Mouse (Mus musculus): Measurements from ENCODE around the gene Gm42688. TPM values are rescaled to one million over a fixed set of nuclear protein-coding genes. Genes with fewer than 3 reads are reported as not detected.

Gm42688 gene
- polyA plus RNA-seq, 1 experiment, result 0.45 TPM

- Histone ChIP-seq H3K27ac (ENCODE audit: insufficient read depth, low read length) (no peak overlapping the region), H3K27me3 (ENCODE audit: control insufficient read depth, insufficient read depth, low read length, poor library complexity, severe bottlenecking) (no peaks in the 10 kb centered on the region), H3K9me3 (replicated peaks; ENCODE audit: control insufficient read depth, insufficient read depth, low read length, poor library complexity, severe bottlenecking) (no peaks in the 10 kb centered on the region), H3K4me3 (ENCODE audit: low read depth, low read length) (no peak overlapping the region), H3K9ac (ENCODE audit: low read depth, poor library complexity, severe bottlenecking) (no peak overlapping the region), H3K4me1 (ENCODE audit: control insufficient read depth, insufficient read depth, low read length) (no peaks in the 10 kb centered on the region), H3K36me3 (ENCODE audit: control insufficient read depth, insufficient read depth, low read length, poor library complexity, severe bottlenecking) (no peaks in the 10 kb centered on the region)
- TF ChIP-seq CTCF (IDR thresholded peaks at IDR 0.05; ENCODE audit: low read depth, low read length) (no peak), EP300 (IDR thresholded peaks at IDR 0.05; ENCODE audit: insufficient read depth, low read depth, low read length) (no peak), POLR2A (IDR thresholded peaks at IDR 0.05; ENCODE audit: insufficient read depth, low read length) (no peak)
Observed at GRCm38 (mm10) chr6:83104158-83104557, 2.7 kb downstream of the Gm42688 start.

DNA sequence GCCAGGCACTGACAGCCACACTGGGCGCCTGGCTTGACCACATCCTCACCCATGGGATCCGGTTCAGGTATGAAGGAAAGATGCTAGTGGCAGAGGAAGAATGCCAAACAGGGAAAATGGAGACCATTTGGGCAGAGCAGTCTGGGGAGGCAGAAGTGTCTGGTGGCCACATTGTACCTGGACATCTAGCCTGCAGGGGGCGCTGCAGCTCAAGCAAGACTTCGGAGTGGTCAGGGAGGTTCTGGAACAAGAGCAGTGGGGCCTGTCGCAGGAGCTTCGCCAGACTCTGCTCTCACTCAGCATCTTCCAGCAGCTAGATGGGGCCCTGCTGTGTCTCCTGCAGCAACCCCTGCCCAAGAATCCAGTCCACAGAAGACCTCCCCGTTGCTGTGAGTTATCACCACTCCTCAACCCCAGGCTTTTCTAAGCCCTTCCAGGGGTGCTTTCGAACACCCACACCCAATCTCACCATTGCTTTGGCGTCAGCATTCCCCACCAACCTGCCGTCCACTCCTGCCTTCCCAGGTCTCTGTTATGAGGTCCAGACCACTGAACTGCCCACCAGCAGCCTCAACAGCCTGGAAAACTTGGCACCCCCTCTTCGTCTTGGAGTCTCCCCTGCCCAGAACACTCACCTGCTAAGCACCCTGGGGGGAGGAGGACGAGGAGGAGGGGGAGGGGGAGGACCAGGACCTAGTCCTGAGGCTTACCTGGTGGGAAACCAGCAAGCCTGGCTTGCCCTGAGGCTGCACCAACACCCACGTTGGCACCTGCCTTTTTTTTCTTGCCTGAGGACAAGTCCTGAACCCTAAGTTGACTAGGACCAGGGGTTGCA, 6.4 kb downstream of the Gm42688 start:
- H3K9me3 ChIP-seq (replicated peaks; ENCODE audit: control insufficient read depth, insufficient read depth, low read length, poor library complexity, severe bottlenecking), result no peaks in the 10 kb centered on the region
- peak overlapping the region; percentile 68 for H3K9ac ChIP-seq (ENCODE audit: low read depth, poor library complexity, severe bottlenecking)
- H3K27me3 ChIP-seq (ENCODE audit: control insufficient read depth, insufficient read depth, low read length, poor library complexity, severe bottlenecking), result no peaks in the 10 kb centered on the region
- H3K4me3 ChIP-seq (ENCODE audit: low read depth, low read length), result 0 out of 2 replicates have a peak overlapping the region, but pooled peaks have one; percentile 11
- TF ChIP-seq POLR2A (IDR thresholded peaks at IDR 0.05; ENCODE audit: insufficient read depth, low read length) (no peak), CTCF (IDR thresholded peaks at IDR 0.05; ENCODE audit: low read depth, low read length) (peak; percentile 95)
- H3K27ac ChIP-seq (ENCODE audit: insufficient read depth, low read length), result no peak overlapping the region
- H3K4me1 ChIP-seq (ENCODE audit: control insufficient read depth, insufficient read depth, low read length), result no peaks in the 10 kb centered on the region
- H3K36me3 ChIP-seq (ENCODE audit: control insufficient read depth, insufficient read depth, low read length, poor library complexity, severe bottlenecking), result no peaks in the 10 kb centered on the region

- H3K4me1 ChIP-seq (ENCODE audit: control insufficient read depth, insufficient read depth, low read length), result no peaks in the 10 kb centered on the region
- H3K4me3 ChIP-seq (ENCODE audit: low read depth, low read length), result peak within 1 kb of the TSS; percentile 81
- H3K36me3 ChIP-seq (ENCODE audit: control insufficient read depth, insufficient read depth, low read length, poor library complexity, severe bottlenecking), result no peaks in the 10 kb centered on the region
- TF ChIP-seq POLR2A (IDR thresholded peaks at IDR 0.05; ENCODE audit: insufficient read depth, low read length) (peak; percentile 47), CTCF (IDR thresholded peaks at IDR 0.05; ENCODE audit: low read depth, low read length) (no peak), EP300 (IDR thresholded peaks at IDR 0.05; ENCODE audit: insufficient read depth, low read depth, low read length) (no peak)
- no peaks in the 10 kb centered on the region for H3K9me3 ChIP-seq (replicated peaks; ENCODE audit: control insufficient read depth, insufficient read depth, low read length, poor library complexity, severe bottlenecking)
- peak within 1 kb of the TSS; percentile 68 for H3K9ac ChIP-seq (ENCODE audit: low read depth, poor library complexity, severe bottlenecking)
- no peak within 1 kb of the TSS for H3K27ac ChIP-seq (ENCODE audit: insufficient read depth, low read length)
- H3K27me3 ChIP-seq (ENCODE audit: control insufficient read depth, insufficient read depth, low read length, poor library complexity, severe bottlenecking), result no peaks in the 10 kb centered on the region
Observed at GRCm38 (mm10) chr6:83108762-83109668, 7.6 kb downstream of the Gm42688 start, which contains the start of gene Mrpl53. TSS of gene Mrpl53 (plus strand) at chr6:83109040.

GRCm38 (mm10) chr6:83111510-83112136, 10.2 kb downstream of the Gm42688 start:
- Histone ChIP-seq H3K36me3 (ENCODE audit: control insufficient read depth, insufficient read depth, low read length, poor library complexity, severe bottlenecking) (no peaks in the 10 kb centered on the region), H3K9me3 (replicated peaks; ENCODE audit: control insufficient read depth, insufficient read depth, low read length, poor library complexity, severe bottlenecking) (no peaks in the 10 kb centered on the region), H3K27ac (ENCODE audit: insufficient read depth, low read length) (no peak overlapping the region), H3K27me3 (ENCODE audit: control insufficient read depth, insufficient read depth, low read length, poor library complexity, severe bottlenecking) (no peaks in the 10 kb centered on the region), H3K4me1 (ENCODE audit: control insufficient read depth, insufficient read depth, low read length) (no peaks in the 10 kb centered on the region), H3K4me3 (ENCODE audit: low read depth, low read length) (no peak overlapping the region), H3K9ac (ENCODE audit: low read depth, poor library complexity, severe bottlenecking) (no peak overlapping the region)
- TF ChIP-seq POLR2A (IDR thresholded peaks at IDR 0.05; ENCODE audit: insufficient read depth, low read length) (no peak), EP300 (IDR thresholded peaks at IDR 0.05; ENCODE audit: insufficient read depth, low read depth, low read length) (no peak), CTCF (IDR thresholded peaks at IDR 0.05; ENCODE audit: low read depth, low read length) (no peak)

DNA sequence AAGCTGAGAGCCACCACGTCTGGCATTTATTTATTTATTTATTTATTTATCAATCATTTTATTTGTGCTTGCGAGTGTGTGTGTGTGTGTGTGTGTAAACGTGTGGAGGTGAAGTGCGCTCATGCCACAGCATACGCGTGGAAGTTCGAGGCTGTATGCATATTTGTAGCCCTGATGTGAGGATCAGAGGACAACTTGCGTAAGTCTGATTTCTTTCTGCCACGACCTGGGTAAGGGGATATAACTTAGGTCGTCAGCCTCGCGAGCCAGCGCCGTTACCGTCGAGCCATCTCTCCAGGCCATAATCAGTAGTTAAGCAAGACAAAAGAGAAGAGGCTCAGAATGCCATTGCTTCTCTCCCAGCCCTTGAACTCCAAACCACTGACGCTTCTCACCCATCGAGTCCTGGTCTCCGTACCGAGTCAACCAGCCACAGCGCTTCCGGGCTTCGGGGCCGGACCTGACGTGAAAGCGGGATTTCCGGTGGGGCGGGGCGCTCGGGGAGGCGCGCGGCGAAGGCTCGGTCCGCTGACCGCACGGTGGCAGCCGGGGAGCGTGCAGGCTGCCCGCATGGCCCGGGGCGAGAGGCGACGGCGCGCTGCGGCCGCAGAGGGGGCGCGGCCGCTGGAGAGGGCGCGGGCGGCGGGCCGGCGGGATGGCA, 13.7 kb downstream of the Gm42688 start, which contains the start of gene Mogs:
TSS of gene Mogs (plus strand) at position 486 of the 661 bp plus-strand sequence.
- no peaks in the 10 kb centered on the region for H3K27me3 ChIP-seq (ENCODE audit: control insufficient read depth, insufficient read depth, low read length, poor library complexity, severe bottlenecking)
- H3K36me3 ChIP-seq (ENCODE audit: control insufficient read depth, insufficient read depth, low read length, poor library complexity, severe bottlenecking), result 0 out of 2 replicates have a peak, but pooled peaks cover 4% of the 10 kb centered on the region
- peak within 1 kb of the TSS; percentile 94 for H3K4me3 ChIP-seq (ENCODE audit: low read depth, low read length)
- H3K27ac ChIP-seq (ENCODE audit: insufficient read depth, low read length), result no peak within 1 kb of the TSS
- H3K9me3 ChIP-seq (replicated peaks; ENCODE audit: control insufficient read depth, insufficient read depth, low read length, poor library complexity, severe bottlenecking), result no peaks in the 10 kb centered on the region
- H3K4me1 ChIP-seq (ENCODE audit: control insufficient read depth, insufficient read depth, low read length), result no peaks in the 10 kb centered on the region
- peak within 1 kb of the TSS; percentile 73 for H3K9ac ChIP-seq (ENCODE audit: low read depth, poor library complexity, severe bottlenecking)
- no peak for TF ChIP-seq EP300 (IDR thresholded peaks at IDR 0.05; ENCODE audit: insufficient read depth, low read depth, low read length)
- peak; percentile 29 for TF ChIP-seq CTCF (IDR thresholded peaks at IDR 0.05; ENCODE audit: low read depth, low read length)
- TF ChIP-seq POLR2A (IDR thresholded peaks at IDR 0.05; ENCODE audit: insufficient read depth, low read length), result peak; percentile 76

Data from ES-Bruce4 (cell line).